Mouse (Mus musculus) lung, postnatal 0 days (tissue): ENCODE measurements around the gene G3bp2.

Experiments
- CTCF ChIP-seq: IDR thresholded peaks from 2 replicates; pipeline ENCODE4 v1.5.1; 2016; ENCODE audit warnings: antibody characterized with exemption, mild to moderate bottlenecking
- EP300 ChIP-seq: IDR thresholded peaks from 2 replicates; pipeline ENCODE4 v1.6.1; 2016; ENCODE audit warnings: antibody characterized with exemption, mild to moderate bottlenecking, control low read depth

GRCm38 (mm10) chr5:92101601-92102000 lies 18.1 kb upstream of the G3bp2 start:
- TF ChIP-seq CTCF (no peak), EP300 (no peak)
